Mouse (Mus musculus): Measurements from ENCODE around the gene Fkbp7.

GRCm38 (mm10) chr2:76659419-76659818 is 13.5 kb downstream of the Fkbp7 start:
- no peak for TF ChIP-seq CTCF (IDR thresholded peaks at IDR 0.05; ENCODE audit: low read depth, low read length)
- TF ChIP-seq POLR2A (IDR thresholded peaks at IDR 0.05; ENCODE audit: borderline replicate concordance, low read depth, low read length), result no peak

All from bone marrow macrophage, adult 2 months (primary cell).